Mouse (Mus musculus): Measurements from ENCODE around the gene Rlf.

Gene Rlf

GRCm38 (mm10) chr4:121214793-121215304 is at the start of gene Rlf:
Gene Rlf (minus strand): TSS chr4:121215084.
- DNase-seq (ENCODE audit: low spot score), result peak; percentile 98

- DNase-seq (ENCODE audit: low spot score), result no peak
These were observed 26.7 kb upstream of the Rlf start for GRCm38 (mm10) chr4:121241612-121242000.

GRCm38 (mm10) chr4:121240637-121241611 is 26.0 kb upstream of the Rlf start:
- DNase-seq (ENCODE audit: low spot score), result peak; percentile 80

GRCm38 (mm10) chr4:121239878-121240277 is 25.0 kb upstream of the Rlf start:
- DNase-seq (ENCODE audit: low spot score), result no peak

- peak; percentile 77 for DNase-seq (ENCODE audit: low spot score)
These were observed 17.0 kb upstream of the Rlf start for GRCm38 (mm10) chr4:121231772-121232414.

GRCm38 (mm10) chr4:121230943-121231614 is 16.2 kb upstream of the Rlf start:
- peak; percentile 52 for DNase-seq (ENCODE audit: low spot score)

GRCm38 (mm10) chr4:121227072-121227471 is 12.2 kb upstream of the Rlf start:
- DNase-seq (ENCODE audit: low spot score), result no peak

- no peak for DNase-seq (ENCODE audit: low spot score)
These were observed 10.3 kb upstream of the Rlf start for GRCm38 (mm10) chr4:121225177-121225576.

GRCm38 (mm10) chr4:121223136-121223535 is 8.3 kb upstream of the Rlf start:
- DNase-seq (ENCODE audit: low spot score), result no peak

- DNase-seq (ENCODE audit: low spot score), result no peak
These were observed 1.3 kb upstream of the Rlf start for GRCm38 (mm10) chr4:121216216-121216615.

GRCm38 (mm10) chr4:121215489-121215888 is 605 bp upstream of the Rlf start:
- no peak for DNase-seq (ENCODE audit: low spot score)

GRCm38 (mm10) chr4:121213936-121214792 is 720 bp downstream of the Rlf start:
- peak; percentile 63 for DNase-seq (ENCODE audit: low spot score)

- no peak for DNase-seq (ENCODE audit: low spot score)
These were observed 6.0 kb downstream of the Rlf start for GRCm38 (mm10) chr4:121208911-121209310.

GRCm38 (mm10) chr4:121197856-121198255 is 17.0 kb downstream of the Rlf start:
- no peak for DNase-seq (ENCODE audit: low spot score)

GRCm38 (mm10) chr4:121196995-121197394 is 17.9 kb downstream of the Rlf start:
- DNase-seq (ENCODE audit: low spot score), result no peak

GRCm38 (mm10) chr4:121196205-121196604 is 18.7 kb downstream of the Rlf start:
- no peak for DNase-seq (ENCODE audit: low spot score)

- no peak for DNase-seq (ENCODE audit: low spot score)
These were observed 20.1 kb downstream of the Rlf start for GRCm38 (mm10) chr4:121194736-121195135.

GRCm38 (mm10) chr4:121192306-121192705 is 22.6 kb downstream of the Rlf start:
- no peak for DNase-seq (ENCODE audit: low spot score)

GRCm38 (mm10) chr4:121189341-121189740 is 25.5 kb downstream of the Rlf start:
- no peak for DNase-seq (ENCODE audit: low spot score)

- DNase-seq (ENCODE audit: low spot score), result no peak
These were observed 35.2 kb downstream of the Rlf start for GRCm38 (mm10) chr4:121179669-121180068.

GRCm38 (mm10) chr4:121167656-121168055 is 47.2 kb downstream of the Rlf start:
- DNase-seq (ENCODE audit: low spot score), result no peak
